Mouse (Mus musculus) layer of hippocampus, postnatal 14 days (tissue): ENCODE results near the gene Arf3. TPM values are rescaled to one million over a fixed set of nuclear protein-coding genes. Genes with fewer than 3 reads are reported as not detected.
"Not testable (repeated sequence)": the region's sequence is repeated elsewhere in the genome, so short reads cannot be mapped to it uniquely, and the experiment has no call there.

Experiments used
- DNase-seq, 2 experiments: peaks; one replicate each; pipeline ENCODE4 v3.0.0; 2021 to 2022; ENCODE audit warnings: low spot score in 2 of 2, mixed read lengths in 1 of 2
- total RNA-seq, 2 experiments: library from RNA; stranded (reverse); gene quantifications; 2 replicates each; pipeline ENCODE4 v1.2.3; 2021

The Arf3 gene
- total RNA-seq, 2 experiments from 2014 or later = 791 to 794 TPM

GRCm38 (mm10) chr15:98765929-98766328, 2.9 kb upstream of the Arf3 start:
- no peak for DNase-seq

GRCm38 (mm10) chr15:98762201-98762621, 803 bp downstream of the Arf3 start:
- peak; percentile 68 to 79 for DNase-seq

GRCm38 (mm10) chr15:98754125-98754524, 8.9 kb downstream of the Arf3 start:
- no peak for DNase-seq

GRCm38 (mm10) chr15:98753021-98753423, 10.0 kb downstream of the Arf3 start:
- DNase-seq = no peak

- DNase-seq = no peak
Observed at GRCm38 (mm10) chr15:98749093-98749492, 13.9 kb downstream of the Arf3 start.

- DNase-seq = no peak
Observed at GRCm38 (mm10) chr15:98747296-98747695, 15.7 kb downstream of the Arf3 start.

GRCm38 (mm10) chr15:98746344-98746965, 16.6 kb downstream of the Arf3 start:
- DNase-seq = no peak

GRCm38 (mm10) chr15:98743863-98744262, 19.2 kb downstream of the Arf3 start:
- not testable (repeated sequence) for DNase-seq

- no peak for DNase-seq
Observed at GRCm38 (mm10) chr15:98742766-98743428, 20.1 kb downstream of the Arf3 start.

GRCm38 (mm10) chr15:98740219-98740618, 22.8 kb downstream of the Arf3 start:
- DNase-seq = no peak

GRCm38 (mm10) chr15:98738796-98739195, 24.2 kb downstream of the Arf3 start:
- no peak for DNase-seq

GRCm38 (mm10) chr15:98737881-98738280, 25.1 kb downstream of the Arf3 start:
- DNase-seq = peak in 1 of 2 experiments; percentile 36

- DNase-seq = no peak
Observed at GRCm38 (mm10) chr15:98736521-98736920, 26.5 kb downstream of the Arf3 start.

GRCm38 (mm10) chr15:98733976-98734566, 28.9 kb downstream of the Arf3 start:
- no peak for DNase-seq

GRCm38 (mm10) chr15:98733370-98733769, 29.6 kb downstream of the Arf3 start:
- DNase-seq = no peak

GRCm38 (mm10) chr15:98732006-98732531, 30.9 kb downstream of the Arf3 start:
- DNase-seq = no peak

- DNase-seq = no peak
Observed at GRCm38 (mm10) chr15:98730790-98731189, 32.2 kb downstream of the Arf3 start.

GRCm38 (mm10) chr15:98729791-98730545, 33.0 kb downstream of the Arf3 start:
- no peak for DNase-seq

- no peak for DNase-seq
Observed at GRCm38 (mm10) chr15:98728366-98728765, 34.6 kb downstream of the Arf3 start.

- DNase-seq = peak in 1 of 2 experiments; percentile 48
Observed at GRCm38 (mm10) chr15:98727443-98728321, 35.3 kb downstream of the Arf3 start, which contains the start of gene Fkbp11. Gene Fkbp11 (minus strand): TSS chr15:98728198.
